Mouse (Mus musculus) stomach, postnatal 0 days (tissue): ENCODE measurements around the gene P2rx7. TPM values are rescaled to one million over a fixed set of nuclear protein-coding genes. Genes with fewer than 3 reads are reported as not detected.

ENCODE experiments used
- ATAC-seq: fragments of 200-750 bp; cut with Nextera tagmentation; 2 replicates; pipeline ENCODE4 v1.8.0; 2017; ENCODE audit not compliant: low FRiP score, low TSS enrichment
- DNase-seq: peaks from one replicate; pipeline ENCODE4 v3.0.0-alpha.2; 2016; ENCODE audit warnings: low spot score
- H3K27ac ChIP-seq: fragments of 300-500 bp; sonication (generic); replicated peaks from 2 replicates; pipeline ENCODE4 v1.5.1; 2014; ENCODE audit warnings: mild to moderate bottlenecking, control low read depth
- H3K27me3 ChIP-seq: fragments of 300-500 bp; sonication (generic); 2 replicates; pipeline ENCODE4 v1.6.1; 2014; ENCODE audit warnings: low read length; ENCODE audit not compliant: control insufficient read depth, insufficient read depth
- H3K36me3 ChIP-seq: fragments of 300-500 bp; sonication (generic); 2 replicates; pipeline ENCODE4 v1.6.1; 2014; ENCODE audit warnings: low read length, mixed read lengths; ENCODE audit not compliant: control insufficient read depth, insufficient read depth
- H3K4me1 ChIP-seq: fragments of 300-500 bp; sonication (generic); replicated peaks from 2 replicates; pipeline ENCODE4 v1.6.1; 2014; ENCODE audit warnings: antibody characterized with exemption; ENCODE audit not compliant: control insufficient read depth, insufficient read depth
- H3K4me2 ChIP-seq: fragments of 300-500 bp; sonication (generic); replicated peaks from 2 replicates; pipeline ENCODE4 v1.6.1; 2014; ENCODE audit warnings: low read depth, mild to moderate bottlenecking, control low read depth, moderate library complexity
- H3K4me3 ChIP-seq: fragments of 300-500 bp; sonication (generic); 2 replicates; pipeline ENCODE4 v1.5.1; 2014; ENCODE audit warnings: low read depth, low read length, control low read depth
- H3K9ac ChIP-seq: fragments of 300-500 bp; sonication (generic); 2 replicates; pipeline ENCODE4 v1.6.1; 2014; ENCODE audit warnings: mild to moderate bottlenecking, low read length, control low read depth, mixed read lengths
- H3K9me3 ChIP-seq: fragments of 300-500 bp; sonication (generic); 2 replicates; pipeline ENCODE4 v1.6.1; 2016; ENCODE audit warnings: low read length; ENCODE audit not compliant: control insufficient read depth
- CTCF ChIP-seq: IDR thresholded peaks from 2 replicates; pipeline ENCODE4 v1.5.1; 2016; ENCODE audit warnings: antibody characterized with exemption, low read depth, mild to moderate bottlenecking, moderate library complexity
- EP300 ChIP-seq: optimal IDR thresholded peaks from 2 replicates; pipeline ENCODE3; 2016; ENCODE audit warnings: antibody characterized with exemption
- WGBS: fragments of 180-500 bp; shearing (Covaris S2); extraction: QIAGEN DNeasy Blood & Tissue Kit; methylation state at CpG from one replicate; pipeline ENCODE4 v1.1.7; 2014; 5-methylcytosine and 5-hydroxymethylcytosine counted together
- microRNA-seq: library from miRNA; unstranded; fragments of <30 nt; microRNA quantifications from one replicate; pipeline ENCODE4, GENCODE M21; 2016
- polyA plus RNA-seq: library from polyadenylated mRNA; unstranded; fragments of >200 nt; fragmentation: Nextera tagmentation; extraction: Ambion mirVana; gene quantifications from 2 replicates; pipeline ENCODE4 v1.2.1, GENCODE M21; 2015

The P2rx7 gene
- polyA plus RNA-seq, 1 experiment from 2014 or later, result 2.1 TPM

- peak overlapping the region; percentile 13; the same call in 1 of the 2 replicates for H3K9ac ChIP-seq
- peak; percentile 85 for TF ChIP-seq CTCF
- no peak for TF ChIP-seq EP300
- H3K4me3 ChIP-seq, result no peak overlapping the region
- peak; percentile 72 for DNase-seq
- no peaks in the 10 kb centered on the region; the same call in 1 of the 2 replicates for H3K36me3 ChIP-seq
- no peak overlapping the region for H3K4me2 ChIP-seq
- H3K27me3 ChIP-seq, result no peaks in the 10 kb centered on the region; the same call in 1 of the 2 replicates
- H3K9me3 ChIP-seq, result no peaks in the 10 kb centered on the region
- H3K27ac ChIP-seq, result peak overlapping the region; percentile 70
- no peak for ATAC-seq
- 68% methylated on average over 8 of the region's 8 CpGs for WGBS
- H3K4me1 ChIP-seq, result 0 out of 2 replicates have a peak, but pooled peaks cover 2% of the 10 kb centered on the region
Observed at GRCm38 (mm10) chr5:122731321-122731720, 87.6 kb downstream of the P2rx7 start.

GRCm38 (mm10) chr5:122731991-122732673, 88.4 kb downstream of the P2rx7 start:
- Histone ChIP-seq H3K4me1 (no peaks in the 10 kb centered on the region), H3K4me2 (peak overlapping the region; percentile 12; the same call in 1 of the 2 replicates), H3K9me3 (no peaks in the 10 kb centered on the region), H3K9ac (no peak overlapping the region; the same call in 1 of the 2 replicates), H3K27me3 (no peaks in the 10 kb centered on the region; the same call in 1 of the 2 replicates), H3K4me3 (no peak overlapping the region), H3K36me3 (no peaks in the 10 kb centered on the region; the same call in 1 of the 2 replicates), H3K27ac (peak overlapping the region; percentile 69)
- WGBS, result 24% methylated on average over 15 of the region's 15 CpGs
- ATAC-seq (peak; percentile 41; the same call in 1 of the 2 replicates), DNase-seq (no peak)
- TF ChIP-seq EP300 (no peak), CTCF (no peak)

GRCm38 (mm10) chr5:122733881-122734280, 90.2 kb downstream of the P2rx7 start:
- Histone ChIP-seq H3K4me3 (no peak overlapping the region), H3K4me1 (no peaks in the 10 kb centered on the region), H3K4me2 (no peak overlapping the region), H3K36me3 (no peaks in the 10 kb centered on the region), H3K27ac (no peak overlapping the region), H3K9ac (no peak overlapping the region), H3K9me3 (no peaks in the 10 kb centered on the region), H3K27me3 (no peaks in the 10 kb centered on the region)
- ATAC-seq (no peak), DNase-seq (no peak)
- 75% methylated on average over 16 of the region's 17 CpGs for WGBS
- TF ChIP-seq CTCF (no peak), EP300 (no peak)

- TF ChIP-seq EP300, result no peak
- no peak for TF ChIP-seq CTCF
- no peak overlapping the region for H3K9ac ChIP-seq
- H3K27ac ChIP-seq, result no peak overlapping the region
- DNase-seq (no peak), ATAC-seq (no peak)
- H3K4me1 ChIP-seq, result no peaks in the 10 kb centered on the region
- H3K27me3 ChIP-seq, result no peaks in the 10 kb centered on the region
- 88% methylated on average over 7 of the region's 7 CpGs for WGBS
- H3K9me3 ChIP-seq, result no peaks in the 10 kb centered on the region
- peaks cover 2% of the 10 kb centered on the region; the same call in 1 of the 2 replicates for H3K36me3 ChIP-seq
- no peak overlapping the region for H3K4me2 ChIP-seq
- H3K4me3 ChIP-seq, result no peak overlapping the region
Observed at GRCm38 (mm10) chr5:122735853-122736252, 92.1 kb downstream of the P2rx7 start.

- TF ChIP-seq CTCF (no peak), EP300 (no peak)
- WGBS, result 88% methylated on average over 15 of the region's 15 CpGs
- Histone ChIP-seq H3K9me3 (no peaks in the 10 kb centered on the region), H3K27me3 (no peaks in the 10 kb centered on the region), H3K36me3 (peaks cover 4% of the 10 kb centered on the region; the same call in 1 of the 2 replicates), H3K4me3 (no peak overlapping the region), H3K9ac (no peak overlapping the region), H3K4me1 (no peaks in the 10 kb centered on the region), H3K4me2 (no peak overlapping the region), H3K27ac (no peak overlapping the region)
- DNase-seq (no peak), ATAC-seq (no peak)
Observed at GRCm38 (mm10) chr5:122736761-122737160, 93.0 kb downstream of the P2rx7 start.

Small RNAs within 50 kb of the gene (microRNA-seq; reads per million reads assigned to microRNA genes)
- not detected for gene Mir8115

Other genes starting within 250 kb of the P2rx7 start
- gene Anapc7, start 222.2 kb upstream of the P2rx7 start, polyA plus RNA-seq, result 20.7 and 21.7 TPM in 2 replicates
- 24.0 and 27.0 TPM in 2 replicates for gene Atp2a2, start 141.7 kb upstream of the P2rx7 start, polyA plus RNA-seq
- 16.3 and 17.4 TPM in 2 replicates for gene Ift81, start 29.4 kb upstream of the P2rx7 start, polyA plus RNA-seq
- 22.8 and 24.7 TPM in 2 replicates for gene P2rx4, start 63.6 kb downstream of the P2rx7 start, polyA plus RNA-seq
- 16.3 and 16.6 TPM in 2 replicates for gene Camkk2, start 135.5 kb downstream of the P2rx7 start, polyA plus RNA-seq
- 168 and 169 TPM in 2 replicates for gene Anapc5, start 177.4 kb downstream of the P2rx7 start, polyA plus RNA-seq
- 16.9 and 19.1 TPM in 2 replicates for gene Rnf34, start 206.1 kb downstream of the P2rx7 start, polyA plus RNA-seq